Mouse (Mus musculus): ENCODE measurements at regions not wholly inside any gene's neighbourhood (a gene's known extent, or its start where the extent isn't known, plus 50 kb on each side); places are given as distances from the start of the nearest gene placed in this dataset.

DNA sequence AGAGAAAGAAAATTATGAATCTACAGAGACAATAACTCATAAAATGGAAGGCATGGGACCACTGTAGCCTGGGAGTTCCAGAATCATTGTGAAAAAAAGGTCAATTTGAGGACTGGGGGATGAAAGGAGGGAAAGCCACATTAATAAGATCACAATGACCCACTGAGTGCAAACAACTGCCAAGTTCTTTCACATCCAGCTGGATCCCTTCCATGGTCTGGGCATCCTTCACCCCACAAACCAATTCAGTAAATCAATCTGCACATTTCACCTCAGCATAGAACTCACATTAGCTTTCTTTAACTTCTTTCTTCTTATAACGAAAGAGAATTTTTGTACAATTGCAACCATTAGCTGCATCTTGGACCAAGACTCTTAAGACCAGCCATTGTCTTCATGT, 169.4 kb downstream of the Gm19410 start:
- DNase-seq: no peak

DNA sequence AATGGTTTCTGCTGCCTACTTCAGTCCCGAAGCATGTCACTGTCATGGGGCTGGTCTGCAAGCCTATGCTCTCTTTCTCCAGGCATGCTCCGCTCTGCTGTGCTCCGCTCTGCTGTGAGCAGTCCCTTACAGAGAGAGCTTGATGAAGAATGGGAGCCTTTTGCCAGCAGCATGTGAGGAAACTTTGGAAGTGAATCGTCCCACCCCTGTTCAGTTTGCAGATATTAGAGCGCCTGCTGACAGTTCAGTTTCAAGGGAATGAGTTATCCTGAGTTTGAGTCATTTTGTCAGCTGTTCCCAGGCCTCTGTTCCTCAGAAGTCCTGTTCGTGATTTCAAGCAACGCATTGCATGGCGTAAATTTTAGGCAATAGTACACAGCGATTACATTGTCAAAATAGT, 173.6 kb downstream of the Gm19410 start:
- DNase-seq: no peak

DNA sequence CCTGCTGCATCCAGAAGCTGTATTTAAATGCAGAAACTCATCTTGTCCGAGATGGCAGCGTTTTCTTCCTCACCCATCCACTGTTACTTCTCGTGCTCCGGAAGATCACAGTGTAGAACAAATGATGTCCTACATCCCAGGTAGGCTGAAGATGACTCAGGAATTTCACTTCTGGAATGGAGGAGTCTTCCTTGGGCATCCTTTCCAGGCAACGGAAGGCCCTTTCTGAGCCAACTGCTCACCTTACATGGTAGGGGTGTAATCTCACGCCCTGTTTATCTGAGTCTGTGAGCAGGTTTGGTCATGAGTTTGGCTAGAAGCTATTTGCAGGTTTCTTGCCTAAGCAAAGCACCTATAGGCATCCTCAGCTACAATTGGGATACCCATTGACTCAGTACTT, 176.9 kb downstream of the Gm19410 start:
- DNase-seq: no peak

DNA sequence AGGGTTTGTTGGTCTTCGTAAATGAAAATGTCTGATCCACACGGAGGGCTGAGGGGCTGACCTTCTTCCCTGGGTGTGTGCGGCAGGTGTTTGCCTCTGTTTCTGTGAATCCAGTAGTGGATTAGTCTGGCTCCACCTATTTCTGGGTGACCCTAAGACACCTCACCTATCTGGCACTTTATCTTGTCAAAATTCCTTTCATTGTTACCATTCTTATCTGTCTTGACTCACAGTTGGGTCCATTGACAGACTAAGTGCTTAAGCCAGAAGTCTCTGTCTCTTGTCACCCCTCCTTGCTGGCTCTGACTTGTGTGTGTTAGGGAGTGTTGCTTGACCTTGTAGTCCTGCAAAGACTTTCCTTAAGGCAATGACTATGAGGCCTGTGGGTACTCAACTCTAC, 178.1 kb downstream of the Gm19410 start:
- DNase-seq: no peak

DNA sequence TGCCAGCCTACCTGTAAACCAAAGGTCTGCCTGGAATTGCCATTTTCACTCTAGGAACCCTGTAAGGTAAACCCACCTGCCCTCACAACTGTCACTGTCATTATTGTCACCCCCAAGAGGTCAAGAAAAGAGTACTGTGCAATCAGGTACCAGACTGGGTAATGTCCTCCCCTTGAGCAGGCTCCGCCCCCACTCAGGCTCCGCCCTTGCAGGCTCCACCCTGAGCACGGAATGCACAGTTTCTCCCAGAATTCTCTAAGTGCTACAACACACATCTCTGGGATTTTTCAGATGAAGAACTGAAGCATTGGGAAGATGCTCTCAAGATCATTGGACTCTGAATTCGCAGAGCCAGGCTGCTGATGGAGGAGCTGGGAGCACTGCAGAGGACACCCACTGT, 178.9 kb downstream of the Gm19410 start:
- no peak for DNase-seq

DNA sequence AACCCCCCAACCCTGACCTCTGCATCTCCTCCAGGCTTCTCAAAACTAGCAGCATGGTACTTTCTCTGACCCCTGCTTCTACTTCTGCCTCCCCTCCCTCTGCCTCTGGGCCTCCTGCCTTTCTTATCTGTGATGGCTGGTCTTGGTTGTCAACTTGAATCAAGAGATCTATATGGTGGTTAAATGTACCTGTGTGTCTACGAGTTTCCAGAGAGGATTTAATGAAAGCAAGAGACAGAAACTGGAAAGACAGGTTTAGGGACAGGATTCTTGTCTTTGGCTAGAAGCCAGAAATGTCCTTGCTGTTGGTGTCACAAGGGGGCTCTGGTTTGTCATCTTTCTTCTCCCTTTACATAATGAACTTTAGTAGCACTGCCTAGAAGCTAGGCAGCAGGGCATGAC, 180.9 kb downstream of the Gm19410 start:
- DNase-seq: no peak

DNA sequence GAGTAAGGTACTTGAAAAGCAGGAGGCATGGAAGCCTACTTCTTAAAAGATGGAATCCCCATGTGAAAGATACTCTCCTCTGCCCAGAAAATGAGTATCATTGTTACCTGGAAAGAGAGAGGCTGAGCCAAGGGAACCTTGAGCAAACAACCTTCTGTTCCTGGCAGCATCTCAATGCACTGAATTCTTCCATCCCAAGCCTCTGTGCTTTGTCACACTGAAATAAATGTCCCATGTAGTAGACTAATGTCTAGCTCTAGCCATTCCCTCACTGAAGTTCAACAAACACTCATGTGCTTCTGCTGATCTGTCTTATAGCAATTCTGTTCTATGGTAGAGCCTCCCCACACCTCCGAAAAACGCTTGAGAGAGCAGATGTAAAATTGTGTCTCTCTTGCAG, 182.6 kb downstream of the Gm19410 start:
- no peak for DNase-seq

DNA sequence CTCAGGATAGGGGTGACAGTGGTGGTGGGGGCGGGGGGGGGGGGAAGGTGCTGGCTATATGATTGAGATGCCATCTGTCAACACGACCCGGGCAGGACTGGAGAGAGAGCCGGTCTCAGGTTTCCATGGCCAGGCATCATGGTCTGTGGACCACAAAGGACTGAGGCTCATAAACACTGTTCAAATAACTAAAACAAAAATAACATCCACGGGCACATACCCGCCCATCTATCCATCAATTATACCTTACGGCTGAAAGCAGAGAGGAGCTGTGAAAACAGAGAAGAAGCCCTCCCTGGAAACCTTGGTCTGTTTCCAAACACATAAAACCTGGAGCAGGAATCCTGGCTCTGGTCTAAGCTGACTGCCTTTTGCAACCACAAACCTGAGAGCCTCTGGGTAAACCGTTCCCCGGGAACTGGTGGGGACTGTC, 183.2 kb downstream of the Gm19410 start:
- no peak for DNase-seq

DNA sequence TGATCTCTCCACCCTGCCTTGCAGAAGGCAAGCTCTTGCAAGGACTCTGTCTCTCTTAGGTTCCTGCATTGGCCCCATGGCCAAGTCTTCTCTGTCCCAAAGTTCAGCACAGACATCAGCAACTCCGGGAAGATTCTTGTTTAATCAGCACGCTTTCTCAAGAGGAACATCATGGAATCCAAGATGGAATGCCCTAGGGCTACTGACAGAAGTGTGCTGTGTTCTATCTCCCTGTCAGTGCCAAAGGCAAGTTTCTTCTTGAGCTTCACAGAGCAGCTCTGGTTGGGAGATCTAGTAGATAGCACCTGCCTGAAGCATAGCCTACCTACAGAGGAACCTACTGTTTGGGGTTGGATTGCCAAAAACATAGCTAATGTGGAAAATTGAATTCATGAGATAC, 189.9 kb downstream of the Gm19410 start:
- DNase-seq: no peak

DNA sequence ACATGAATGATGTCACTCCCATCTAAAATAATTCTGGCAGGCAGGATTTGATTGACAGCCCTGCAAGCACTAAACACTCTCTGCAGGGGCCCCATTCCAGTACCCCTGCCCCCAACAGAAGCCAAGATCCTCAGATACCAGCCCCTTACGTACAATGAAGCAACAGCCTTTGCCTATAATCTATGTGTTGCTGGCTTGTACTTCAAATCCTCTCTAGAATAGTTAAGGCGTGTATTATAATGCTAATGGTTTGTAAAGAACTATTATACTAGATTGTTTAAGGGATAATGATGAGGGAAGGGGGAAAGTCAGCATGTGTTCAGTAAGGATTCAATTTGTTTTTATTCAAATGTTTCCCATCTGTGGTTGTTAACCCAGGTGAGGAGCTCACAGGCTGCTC, 190.7 kb downstream of the Gm19410 start:
- DNase-seq: no peak

DNA sequence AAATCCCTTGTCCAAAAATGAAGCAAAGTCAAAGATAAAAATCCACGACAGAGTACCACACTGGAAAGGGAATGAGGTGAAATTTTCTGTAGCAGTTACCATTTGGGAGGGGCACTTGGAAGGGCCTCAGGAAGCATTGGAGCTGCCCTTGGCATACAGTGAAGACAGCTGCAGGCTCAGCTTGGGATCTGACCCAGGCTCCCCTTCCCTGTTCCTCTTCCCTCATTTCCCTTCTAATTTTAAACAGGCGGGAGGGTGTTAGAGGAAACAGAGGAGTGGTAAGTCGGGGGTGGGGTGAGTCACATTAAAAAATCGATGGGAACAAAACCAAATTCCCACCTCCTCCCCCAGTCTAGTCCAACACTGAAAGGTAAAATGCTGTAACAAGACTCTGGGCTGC, 193.6 kb downstream of the Gm19410 start:
- no peak for DNase-seq

DNA sequence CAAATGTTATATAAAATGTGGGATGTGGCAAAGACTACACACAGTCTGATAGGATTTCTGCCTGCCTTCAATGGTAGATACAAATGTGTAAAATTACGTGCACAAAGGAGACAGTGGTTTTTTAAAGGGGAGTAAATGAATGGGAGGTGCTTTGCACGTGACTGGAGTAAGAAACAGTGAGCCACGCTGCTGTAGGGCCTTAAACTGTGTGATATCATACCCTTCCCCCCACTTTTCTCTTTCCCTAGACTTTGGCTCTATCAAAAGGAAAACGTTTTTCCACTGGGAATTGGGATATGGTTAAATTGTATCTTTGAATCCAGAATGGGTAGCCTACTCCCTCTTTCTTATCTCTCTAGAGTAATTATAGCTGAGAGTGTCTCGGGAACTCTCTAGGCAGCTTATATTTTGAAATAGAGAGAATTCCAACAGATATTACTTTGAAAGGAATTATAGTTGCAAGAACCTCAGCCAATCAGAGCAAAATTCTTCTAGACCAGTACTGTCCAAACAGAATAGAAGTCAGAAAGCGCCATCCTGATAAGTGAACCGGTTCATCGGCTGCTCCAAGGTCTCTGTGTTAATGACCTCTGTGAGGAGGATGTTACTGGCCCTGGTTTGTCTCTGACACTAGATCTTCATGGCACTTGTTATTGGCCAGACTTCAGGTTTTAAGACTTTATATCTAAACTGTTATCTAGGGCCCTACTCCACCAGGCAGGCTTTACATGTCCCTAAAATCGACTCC, 195.5 kb downstream of the Gm19410 start:
- DNase-seq: no peak

DNA sequence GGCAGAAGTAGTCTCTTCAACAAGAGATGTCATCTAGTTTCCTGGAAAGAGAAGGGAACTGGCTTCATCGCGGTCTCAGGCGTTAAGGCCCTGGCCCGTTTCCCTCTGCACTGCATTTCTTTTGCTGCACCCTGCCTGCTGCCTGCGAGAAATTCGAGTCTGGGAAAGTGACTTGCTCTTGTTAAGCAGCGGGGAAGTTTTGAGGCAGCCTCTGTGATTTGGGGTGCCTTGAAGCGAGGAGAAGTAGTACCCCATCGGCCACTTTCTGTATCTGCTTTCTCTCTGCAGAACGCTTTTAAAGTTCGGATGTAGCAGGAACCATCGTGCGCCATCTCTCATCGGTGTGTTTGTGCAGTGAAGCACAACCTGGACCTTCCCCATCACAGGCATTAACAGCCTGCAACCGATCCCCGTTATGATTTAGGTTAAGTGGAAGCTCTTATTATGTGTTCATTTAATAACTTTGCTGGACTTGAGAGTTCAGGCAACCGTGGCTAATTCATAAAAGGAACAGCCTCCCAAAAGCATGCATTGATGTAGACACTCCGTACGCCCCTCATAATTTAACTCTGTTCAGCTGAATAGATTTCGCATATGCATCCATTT, 196.1 kb downstream of the Gm19410 start:
- DNase-seq: no peak

DNA sequence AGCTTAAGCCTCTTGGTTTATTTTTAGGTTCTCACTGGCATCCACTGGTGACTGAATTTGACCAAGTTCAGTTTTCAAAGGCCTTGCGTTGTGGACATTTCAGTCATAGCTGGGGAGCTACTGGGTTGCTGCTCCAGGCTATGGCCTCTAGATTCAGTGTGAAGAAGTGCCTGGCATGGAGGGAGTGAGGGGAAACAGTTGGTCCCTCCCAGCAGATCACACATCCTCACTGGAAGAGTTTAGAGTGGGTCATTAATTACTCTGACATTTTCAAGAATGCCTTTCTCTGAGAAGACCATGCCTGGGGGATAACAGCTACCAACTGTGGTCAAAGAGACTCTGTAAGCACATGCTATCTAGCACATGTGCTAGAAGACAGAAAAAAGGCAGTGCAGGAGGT, 199.3 kb downstream of the Gm19410 start:
- DNase-seq: no peak

DNA sequence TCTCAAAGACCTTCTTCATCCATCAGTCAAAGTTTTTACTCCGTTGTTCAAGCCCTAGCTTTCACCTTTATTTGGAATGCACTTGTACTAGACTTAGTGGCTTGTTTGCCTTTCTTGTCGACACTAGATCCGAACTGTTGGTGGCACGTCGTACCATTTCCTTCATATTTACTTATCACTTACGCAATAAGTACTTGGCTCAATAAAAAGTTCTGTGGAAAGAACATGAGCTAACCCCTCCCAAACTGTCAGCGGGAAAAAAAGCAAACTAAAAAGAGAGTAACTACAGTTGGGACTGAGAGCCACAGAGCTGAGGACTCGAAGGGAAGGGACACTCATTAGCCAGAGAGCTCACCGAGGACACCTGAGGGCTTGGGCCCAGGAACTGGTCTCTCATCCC, 202.8 kb downstream of the Gm19410 start:
- no peak for DNase-seq

DNA sequence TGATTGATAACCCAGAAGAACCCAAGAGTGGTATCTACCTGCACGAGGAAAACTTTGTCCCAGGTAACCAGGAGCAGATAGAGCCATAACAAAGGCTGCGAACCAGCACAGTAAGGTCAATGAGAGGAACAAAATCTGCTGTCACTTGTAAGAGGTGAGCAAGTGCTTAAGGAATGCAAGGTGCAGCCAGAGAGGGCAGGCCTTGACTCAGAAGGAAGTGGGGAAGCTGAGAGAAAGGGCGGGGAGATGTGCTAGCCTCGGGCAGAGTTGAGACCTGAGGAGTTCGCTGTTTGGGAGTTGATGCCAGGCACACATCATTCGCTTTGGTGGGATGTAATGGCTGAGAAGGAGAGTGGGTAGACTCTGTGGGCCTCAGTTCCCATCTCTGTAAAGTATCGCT, 205.5 kb downstream of the Gm19410 start:
- no peak for DNase-seq

DNA sequence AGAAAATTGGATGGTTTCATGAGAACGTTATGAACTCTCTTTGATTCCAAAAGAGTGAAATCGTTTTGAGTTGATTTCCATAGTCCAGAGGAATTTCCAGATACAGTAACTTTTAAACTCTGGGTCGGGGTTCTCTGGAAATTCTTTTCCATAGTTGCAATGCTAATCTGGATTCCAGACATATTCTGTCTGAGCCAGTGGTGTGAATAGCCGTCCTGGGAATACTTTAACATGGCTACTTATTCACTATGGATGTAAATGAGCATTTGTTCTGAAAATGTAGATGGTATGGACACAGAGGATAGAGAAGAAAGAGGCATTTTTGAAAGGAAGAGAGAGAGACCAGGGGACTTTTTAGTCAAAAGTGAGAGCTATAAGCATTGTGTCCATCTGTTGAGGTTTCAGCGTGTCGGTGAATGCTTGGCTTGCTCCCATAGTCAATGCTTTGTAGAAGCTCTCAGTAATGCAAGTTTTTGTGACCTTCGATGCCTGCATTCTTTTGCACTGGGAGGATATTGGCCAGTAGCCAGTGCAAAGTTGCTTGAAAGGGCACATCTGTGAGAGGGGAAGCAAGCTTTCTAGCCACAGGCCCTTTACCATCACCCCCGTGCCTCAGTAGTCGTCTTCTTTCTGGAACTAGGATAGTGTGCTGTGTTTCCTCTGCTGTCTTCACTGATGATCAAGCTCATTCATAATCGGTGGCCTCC, 208.9 kb downstream of the Gm19410 start:
- DNase-seq: peak; percentile 31

DNA sequence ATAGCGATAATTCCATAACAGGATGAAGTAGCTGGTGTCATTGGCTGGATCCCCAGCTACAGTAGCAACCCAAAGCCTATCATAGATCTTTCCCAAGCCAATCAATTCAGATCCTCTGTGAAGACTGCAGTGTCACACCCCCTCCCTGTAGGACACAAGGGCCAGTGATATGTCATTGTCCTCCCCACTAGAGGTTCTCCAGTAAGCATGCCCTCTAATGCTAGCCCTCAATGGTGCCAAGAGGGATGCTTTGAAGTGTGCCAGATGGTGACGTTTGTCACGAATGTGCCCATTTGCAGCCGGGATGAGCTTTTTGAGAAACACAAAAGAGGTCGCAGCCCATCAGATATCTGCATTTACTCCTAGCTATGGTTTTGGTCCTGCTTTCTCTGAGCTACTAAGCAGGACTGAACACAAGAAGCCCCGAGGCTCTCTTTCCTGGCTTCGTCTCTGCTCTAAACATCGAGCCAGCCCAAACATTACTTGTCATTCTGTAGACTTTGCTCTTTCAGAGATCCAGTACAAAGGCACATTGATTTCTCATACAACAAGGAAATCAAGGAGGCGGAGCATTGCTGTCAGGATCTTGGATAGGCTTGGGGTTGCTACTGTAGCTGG, 214.2 kb downstream of the Gm19410 start:
- DNase-seq: no peak

DNA sequence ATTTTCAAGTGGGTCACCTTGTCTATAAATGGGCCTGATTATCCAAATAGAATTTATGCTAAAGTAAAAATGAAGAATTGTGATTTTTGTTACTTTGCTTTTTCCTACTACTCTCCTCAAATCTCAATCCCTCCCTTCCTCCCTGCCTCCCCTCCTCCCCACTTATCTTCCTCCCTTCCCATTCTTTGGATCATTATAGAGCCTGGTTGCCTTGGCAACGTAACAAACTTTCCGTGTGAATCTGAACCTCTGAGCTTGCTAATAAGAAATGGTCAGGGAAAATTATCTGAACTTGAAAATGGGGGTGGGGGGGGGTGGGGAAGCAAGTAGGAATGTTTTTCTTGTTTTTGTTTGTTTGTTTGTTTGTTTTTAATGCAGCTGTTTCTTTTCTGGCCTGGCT, 217.5 kb downstream of the Gm19410 start:
- no peak for DNase-seq

DNA sequence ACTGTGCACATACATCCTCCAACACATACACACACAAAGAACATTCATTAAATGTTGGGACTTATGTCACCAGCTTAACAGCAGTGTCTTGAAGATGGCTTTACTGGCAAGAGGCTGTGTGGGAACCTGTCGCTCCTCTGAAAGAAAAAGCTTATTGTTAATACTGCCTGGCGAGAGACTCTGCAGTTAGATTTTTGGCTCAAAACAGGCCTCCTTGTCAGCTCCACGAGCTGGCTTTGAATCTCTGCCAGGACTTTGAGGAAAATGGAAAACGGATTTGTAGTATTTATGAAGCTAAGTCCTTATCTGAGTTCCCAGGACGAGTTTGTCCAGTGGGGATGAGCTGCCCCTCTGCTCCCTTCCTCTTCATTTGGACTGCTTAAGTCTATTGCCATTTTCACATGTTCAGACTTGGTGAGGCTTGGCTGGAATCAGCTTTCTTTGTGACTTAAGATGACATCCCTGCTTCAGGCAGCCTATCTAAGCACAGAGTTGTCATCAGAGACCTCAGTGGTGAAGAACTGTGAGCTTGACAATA, 219.6 kb downstream of the Gm19410 start:
- DNase-seq: peak; percentile 10

DNA sequence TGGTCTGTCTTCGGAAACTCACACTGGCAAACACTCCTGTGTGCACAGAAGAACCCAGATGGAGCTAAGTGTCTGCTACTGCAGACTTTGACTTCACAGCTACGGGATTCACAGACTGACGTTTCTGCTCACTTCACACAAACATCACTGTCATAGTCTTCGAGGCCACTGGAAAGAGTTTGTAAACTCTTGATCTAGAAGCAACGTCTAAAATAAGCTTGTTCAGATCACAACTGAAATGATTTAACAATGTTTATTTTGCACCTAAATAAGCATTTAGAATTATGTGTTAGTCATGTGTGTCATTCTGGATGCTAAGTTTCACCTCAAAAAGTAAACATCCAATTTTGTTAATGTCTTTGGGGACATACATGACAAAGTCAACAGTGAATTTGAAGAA, 221.7 kb downstream of the Gm19410 start:
- DNase-seq: no peak

DNA sequence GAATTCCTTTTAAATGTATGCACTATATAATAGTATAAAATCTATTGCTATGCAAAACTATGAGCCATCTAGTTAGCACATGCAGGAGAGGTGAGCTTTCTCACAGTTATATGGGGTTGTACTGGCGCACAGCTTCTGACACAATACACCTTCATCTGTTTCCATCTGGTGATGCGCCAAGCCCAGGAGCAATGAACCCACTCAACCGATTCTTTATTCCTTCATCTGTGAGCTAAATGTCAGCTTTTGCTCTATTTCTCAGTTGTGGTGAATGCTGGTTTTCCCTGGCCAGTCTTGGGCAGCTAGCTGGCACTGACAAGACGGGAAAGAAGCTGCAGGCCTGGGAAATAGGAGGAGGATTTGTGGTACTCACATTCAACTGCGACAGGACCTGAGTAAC, 225.4 kb downstream of the Gm19410 start:
- no peak for DNase-seq

Measured in adrenal gland, postnatal 10 days (tissue).